Mouse (Mus musculus) hindbrain, postnatal 0 days (tissue): ENCODE measurements around the gene Plcg2. TPM values are rescaled to one million over a fixed set of nuclear protein-coding genes. Genes with fewer than 3 reads are reported as not detected.

Source experiments
- ATAC-seq: fragments of 200-750 bp; cut with Nextera tagmentation; 2 replicates; pipeline ENCODE4 v1.8.0; 2017; ENCODE audit warnings: mild to moderate bottlenecking, moderate TSS enrichment, moderate library complexity
- DNase-seq: peaks from one replicate; pipeline ENCODE4 v3.0.0-alpha.2; 2015; ENCODE audit warnings: low spot score
- H3K27ac ChIP-seq: fragments of 300-500 bp; sonication (generic); 2 replicates; pipeline ENCODE4 v1.5.1; 2014; ENCODE audit warnings: mild to moderate bottlenecking
- H3K27me3 ChIP-seq: fragments of 300-500 bp; sonication (generic); 2 replicates; pipeline ENCODE4 v1.6.1; 2014; ENCODE audit warnings: low read length, mixed read lengths; ENCODE audit not compliant: insufficient read depth
- H3K36me3 ChIP-seq: fragments of 300-500 bp; sonication (generic); 2 replicates; pipeline ENCODE4 v1.6.1; 2014; ENCODE audit warnings: low read length, mixed read lengths; ENCODE audit not compliant: insufficient read depth
- H3K4me1 ChIP-seq: fragments of 300-500 bp; sonication (generic); 2 replicates; pipeline ENCODE4 v1.6.1; 2014; ENCODE audit warnings: antibody characterized with exemption, low read length, mixed read lengths; ENCODE audit not compliant: insufficient read depth
- H3K4me2 ChIP-seq: fragments of 300-500 bp; sonication (generic); 2 replicates; pipeline ENCODE4 v1.6.1; 2014; ENCODE audit warnings: low read depth, mild to moderate bottlenecking, low read length, moderate library complexity, mixed read lengths
- H3K4me3 ChIP-seq: fragments of 300-500 bp; sonication (generic); 2 replicates; pipeline ENCODE4 v1.5.1; 2014; ENCODE audit warnings: low read length
- H3K9ac ChIP-seq: fragments of 300-500 bp; sonication (generic); replicated peaks from 2 replicates; pipeline ENCODE4 v1.6.1; 2014; ENCODE audit warnings: mild to moderate bottlenecking, low read length, moderate library complexity, mixed read lengths
- H3K9me3 ChIP-seq: fragments of 300-500 bp; sonication (generic); 2 replicates; pipeline ENCODE4 v1.6.1; 2016; ENCODE audit warnings: low read length, mixed read lengths
- CTCF ChIP-seq: IDR thresholded peaks from 2 replicates; pipeline ENCODE4 v1.5.1; 2016; ENCODE audit warnings: antibody characterized with exemption, control low read depth, low read depth
- WGBS: fragments of 180-500 bp; shearing (Covaris S2); extraction: QIAGEN DNeasy Blood & Tissue Kit; methylation state at CpG from one replicate; pipeline ENCODE4 v1.1.7; 2014; 5-methylcytosine and 5-hydroxymethylcytosine counted together
- microRNA-seq, 2 experiments: library from miRNA; unstranded; fragments of <30 nt; microRNA quantifications; one replicate each; pipeline ENCODE4; 2016
- polyA plus RNA-seq: library from polyadenylated mRNA; unstranded; fragments of >200 nt; fragmentation: Nextera tagmentation; extraction: Ambion mirVana; gene quantifications from 2 replicates; pipeline ENCODE4 v1.2.1, GENCODE M21; 2015
- total RNA-seq: library from RNA; depleted of rRNA; stranded (reverse); fragments of >200 nt; gene quantifications from 2 replicates; pipeline ENCODE4 v1.2.3, GENCODE M21; 2014; rRNA removed

Gene Plcg2
- total and polyA plus RNA-seq, 2 experiments from 2014 or later, result 1.5 to 2.5 TPM

DNA sequence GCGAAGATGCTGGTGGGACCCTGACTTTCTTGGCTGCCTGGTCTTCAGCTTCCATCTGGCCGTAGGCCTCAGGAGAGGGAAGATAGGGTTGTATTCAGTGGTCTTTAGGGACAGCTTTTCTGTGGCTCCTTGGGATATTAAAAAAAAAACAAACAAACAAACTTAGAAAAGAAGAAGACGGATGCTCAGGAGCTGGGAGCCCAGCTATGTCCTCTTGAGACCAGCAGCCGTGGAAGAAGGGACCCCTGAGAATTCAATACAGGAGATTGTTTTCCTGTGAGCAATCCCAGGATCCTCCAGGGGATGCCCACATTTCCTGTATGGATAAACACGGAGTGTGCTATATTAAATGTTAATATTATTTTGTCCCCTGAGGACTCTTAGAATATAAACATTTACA is 177.1 kb downstream of the Plcg2 start:
- DNase-seq, result no peak
- Histone ChIP-seq H3K36me3 (no peaks in the 10 kb centered on the region), H3K4me1 (no peaks in the 10 kb centered on the region), H3K9ac (no peak overlapping the region), H3K9me3 (no peaks in the 10 kb centered on the region), H3K4me2 (no peak overlapping the region), H3K27me3 (no peaks in the 10 kb centered on the region), H3K4me3 (no peak overlapping the region), H3K27ac (no peak overlapping the region)
- TF ChIP-seq CTCF, result no peak
- WGBS, result 80% methylated on average over 5 of the region's 5 CpGs
- ATAC-seq, result no peak

DNA sequence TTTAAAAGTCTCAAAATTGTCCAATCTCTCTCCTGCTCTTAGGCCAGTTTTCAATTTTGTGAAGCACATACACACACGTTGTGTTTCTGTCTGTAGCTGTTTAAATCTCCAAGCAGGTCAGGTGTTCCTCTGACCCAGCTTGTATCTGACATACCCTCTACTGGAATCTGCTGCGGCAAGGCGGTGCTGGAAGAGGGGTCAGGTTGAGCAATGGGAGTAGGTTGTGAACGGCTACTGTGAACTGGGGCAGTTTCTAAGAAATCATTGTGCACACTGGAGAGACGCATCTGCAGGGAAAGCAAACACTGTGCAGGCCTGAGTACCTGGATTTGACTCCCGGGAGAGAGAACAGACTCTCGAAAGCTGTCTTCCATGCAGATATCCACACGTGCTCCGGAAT is 178.4 kb downstream of the Plcg2 start:
- WGBS, result 75% methylated on average over 9 of the region's 9 CpGs
- no peak overlapping the region for H3K4me3 ChIP-seq
- no peak for TF ChIP-seq CTCF
- no peak for DNase-seq
- no peak for ATAC-seq
- no peaks in the 10 kb centered on the region for H3K27me3 ChIP-seq
- H3K36me3 ChIP-seq, result no peaks in the 10 kb centered on the region
- H3K4me2 ChIP-seq, result no peak overlapping the region
- no peaks in the 10 kb centered on the region for H3K4me1 ChIP-seq
- H3K9me3 ChIP-seq, result no peaks in the 10 kb centered on the region
- H3K27ac ChIP-seq, result no peak overlapping the region
- no peak overlapping the region for H3K9ac ChIP-seq

- no peaks in the 10 kb centered on the region for H3K36me3 ChIP-seq
- H3K4me2 ChIP-seq, result no peak overlapping the region
- H3K27ac ChIP-seq, result no peak overlapping the region
- TF ChIP-seq CTCF, result no peak
- DNase-seq (no peak), ATAC-seq (no peak)
- no peak overlapping the region for H3K4me3 ChIP-seq
- WGBS, result 83% methylated on average over 8 of the region's 8 CpGs
- H3K9ac ChIP-seq, result no peak overlapping the region
- no peaks in the 10 kb centered on the region for H3K9me3 ChIP-seq
- H3K27me3 ChIP-seq, result no peaks in the 10 kb centered on the region
- H3K4me1 ChIP-seq, result no peaks in the 10 kb centered on the region
Measured at GRCm38 (mm10) chr8:117677011-117677410, 178.9 kb downstream of the Plcg2 start.

DNA sequence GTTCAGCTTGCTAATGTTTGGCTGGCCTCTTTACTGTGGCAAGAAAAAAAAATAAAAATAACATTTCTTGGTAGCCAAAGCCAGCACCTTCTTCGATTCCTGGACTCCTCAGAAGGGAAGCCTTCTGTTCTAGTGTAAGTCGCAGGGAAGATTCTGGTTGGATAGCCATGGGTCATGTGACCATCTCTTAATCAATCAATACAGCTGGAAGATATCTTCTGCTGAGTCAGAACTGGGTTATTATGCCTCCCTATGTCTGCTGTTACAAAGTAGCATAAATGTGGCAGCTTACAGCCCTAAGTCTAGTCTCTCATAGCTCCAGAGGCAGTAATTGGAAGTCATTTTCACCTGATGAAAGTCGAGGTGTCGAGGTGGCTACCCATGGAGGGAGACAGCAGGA is 180.6 kb downstream of the Plcg2 start:
- no peak for TF ChIP-seq CTCF
- ATAC-seq (no peak), DNase-seq (no peak)
- Histone ChIP-seq H3K27ac (no peak overlapping the region), H3K4me1 (no peaks in the 10 kb centered on the region), H3K9ac (no peak overlapping the region), H3K27me3 (no peaks in the 10 kb centered on the region), H3K4me2 (no peak overlapping the region), H3K9me3 (no peaks in the 10 kb centered on the region), H3K36me3 (no peaks in the 10 kb centered on the region), H3K4me3 (no peak overlapping the region)
- WGBS, result 81% methylated on average over 4 of the region's 4 CpGs

- ATAC-seq (no peak), DNase-seq (no peak)
- H3K4me3 ChIP-seq, result no peak overlapping the region
- no peaks in the 10 kb centered on the region for H3K4me1 ChIP-seq
- no peaks in the 10 kb centered on the region for H3K9me3 ChIP-seq
- no peaks in the 10 kb centered on the region for H3K36me3 ChIP-seq
- no peak overlapping the region for H3K9ac ChIP-seq
- H3K27me3 ChIP-seq, result no peaks in the 10 kb centered on the region
- H3K27ac ChIP-seq, result no peak overlapping the region
- no peak for TF ChIP-seq CTCF
- WGBS, result 89% methylated on average over 10 of the region's 10 CpGs
- H3K4me2 ChIP-seq, result no peak overlapping the region
Measured at GRCm38 (mm10) chr8:117683925-117684472, 185.9 kb downstream of the Plcg2 start.

GRCm38 (mm10) chr8:117684504-117684903 is 186.4 kb downstream of the Plcg2 start:
- ATAC-seq, result no peak
- peak; percentile 26 for DNase-seq
- Histone ChIP-seq H3K9ac (no peak overlapping the region), H3K27ac (no peak overlapping the region), H3K36me3 (no peaks in the 10 kb centered on the region), H3K9me3 (no peaks in the 10 kb centered on the region), H3K4me2 (no peak overlapping the region), H3K4me1 (no peaks in the 10 kb centered on the region), H3K4me3 (no peak overlapping the region), H3K27me3 (no peaks in the 10 kb centered on the region)
- no peak for TF ChIP-seq CTCF
- 69% methylated on average over 11 of the region's 11 CpGs for WGBS

Small RNAs within 50 kb of the gene (microRNA-seq; reads per million reads assigned to microRNA genes)
- gene Gm27361, result 0 reads per million in 2 experiments
- 0 reads per million in 2 experiments for gene Mir7077
- 0 to 0.18 reads per million in 2 experiments for gene Mir7078

Other genes starting within 250 kb of the Plcg2 start
- 230 and 250 TPM in 2 replicates for gene Cmip, start 241.2 kb upstream of the Plcg2 start, total RNA-seq
- gene Cmip, start 241.2 kb upstream of the Plcg2 start, polyA plus RNA-seq, result 160 and 163 TPM in 2 replicates
- 5.1 and 9.4 TPM in 2 replicates for gene Sdr42e1, start 175.4 kb downstream of the Plcg2 start, total RNA-seq
- 2.6 and 2.8 TPM in 2 replicates for gene Sdr42e1, start 175.4 kb downstream of the Plcg2 start, polyA plus RNA-seq
- 2.0 TPM in 1 of 2 replicates, not detected in the other for gene Hsd17b2, start 203.6 kb downstream of the Plcg2 start, total RNA-seq
- 1.1 TPM in 2 replicates for gene Hsd17b2, start 203.6 kb downstream of the Plcg2 start, polyA plus RNA-seq